Mouse (Mus musculus) lung, embryonic 14.5 days (tissue): Measurements from ENCODE around the gene B830017H08Rik. TPM values are rescaled to one million over a fixed set of nuclear protein-coding genes. Genes with fewer than 3 reads are reported as not detected.

ENCODE experiments used
- ATAC-seq: fragments of 200-750 bp; cut with Nextera tagmentation; 2 replicates; pipeline ENCODE4 v1.8.0; 2017; ENCODE audit warnings: mild to moderate bottlenecking, moderate TSS enrichment, moderate library complexity; ENCODE audit not compliant: insufficient read depth
- DNase-seq: peaks from one replicate; pipeline ENCODE4 v3.0.0-alpha.2; 2015
- H3K27ac ChIP-seq: fragments of 300-500 bp; sonication (generic); 2 replicates; pipeline ENCODE4 v1.5.1; 2014; ENCODE audit warnings: low read depth, mild to moderate bottlenecking, moderate library complexity
- H3K27me3 ChIP-seq: fragments of 300-500 bp; sonication (generic); 2 replicates; pipeline ENCODE4 v1.6.1; 2014; ENCODE audit warnings: low read length, control low read depth; ENCODE audit not compliant: insufficient read depth
- H3K36me3 ChIP-seq: fragments of 300-500 bp; sonication (generic); 2 replicates; pipeline ENCODE4 v1.6.1; 2014; ENCODE audit warnings: control low read depth; ENCODE audit not compliant: insufficient read depth
- H3K4me1 ChIP-seq: fragments of 300-500 bp; sonication (generic); 2 replicates; pipeline ENCODE4 v1.6.1; 2014; ENCODE audit warnings: antibody characterized with exemption, control low read depth; ENCODE audit not compliant: insufficient read depth
- H3K4me2 ChIP-seq: fragments of 300-500 bp; sonication (generic); 2 replicates; pipeline ENCODE4 v1.6.1; 2014; ENCODE audit warnings: mild to moderate bottlenecking
- H3K4me3 ChIP-seq: fragments of 300-500 bp; sonication (generic); 2 replicates; pipeline ENCODE4 v1.5.1; 2014; ENCODE audit warnings: low read depth, low read length
- H3K9ac ChIP-seq: fragments of 300-500 bp; sonication (generic); 2 replicates; pipeline ENCODE4 v1.6.1; 2014
- H3K9me3 ChIP-seq: fragments of 300-500 bp; sonication (generic); 2 replicates; pipeline ENCODE4 v1.6.1; 2016; ENCODE audit warnings: low read depth, low read length, control low read depth
- CTCF ChIP-seq: IDR thresholded peaks from 2 replicates; pipeline ENCODE4 v1.5.1; 2016; ENCODE audit warnings: antibody characterized with exemption, low read depth
- WGBS: fragments of 180-500 bp; shearing (Covaris S2); extraction: QIAGEN DNeasy Blood & Tissue Kit; methylation state at CpG from one replicate; pipeline ENCODE4 v1.1.7; 2014; 5-methylcytosine and 5-hydroxymethylcytosine counted together
- polyA plus RNA-seq: library from polyadenylated mRNA; unstranded; fragments of >200 nt; fragmentation: Nextera tagmentation; extraction: Ambion mirVana; gene quantifications from 2 replicates; pipeline ENCODE4 v1.2.1, GENCODE M21; 2014

Gene B830017H08Rik
- polyA plus RNA-seq, 1 experiment from 2014 or later = 0.18 TPM

- WGBS = 8% methylated on average over 7 of the region's 7 CpGs
- peaks cover 23% of the 10 kb centered on the region for H3K27me3 ChIP-seq
- H3K4me2 ChIP-seq = peak overlapping the region; percentile 21; the same call in 1 of the 2 replicates
- H3K4me1 ChIP-seq = peaks cover 37% of the 10 kb centered on the region
- TF ChIP-seq CTCF = no peak
- no peak overlapping the region for H3K4me3 ChIP-seq
- peaks cover 32% of the 10 kb centered on the region for H3K36me3 ChIP-seq
- no peak overlapping the region for H3K9ac ChIP-seq
- H3K27ac ChIP-seq = peak overlapping the region; percentile 88
- H3K9me3 ChIP-seq = no peaks in the 10 kb centered on the region
- ATAC-seq = peak; percentile 83
- peak; percentile 90 for DNase-seq
Measured at GRCm38 (mm10) chr16:17809711-17810110, 23.2 kb upstream of the B830017H08Rik start.

- peaks cover 6% of the 10 kb centered on the region; the same call in 1 of the 2 replicates for H3K27me3 ChIP-seq
- H3K36me3 ChIP-seq = peaks cover 16% of the 10 kb centered on the region
- WGBS = 4% methylated on average over 5 of the region's 5 CpGs
- peaks cover 25% of the 10 kb centered on the region for H3K4me1 ChIP-seq
- ATAC-seq (no peak), DNase-seq (peak; percentile 87)
- no peak overlapping the region for H3K27ac ChIP-seq
- no peak overlapping the region for H3K4me2 ChIP-seq
- TF ChIP-seq CTCF = peak; percentile 84
- H3K9ac ChIP-seq = no peak overlapping the region
- no peak overlapping the region for H3K4me3 ChIP-seq
- H3K9me3 ChIP-seq = no peaks in the 10 kb centered on the region
Measured at GRCm38 (mm10) chr16:17812120-17812519, 20.8 kb upstream of the B830017H08Rik start.

GRCm38 (mm10) chr16:17813173-17813572 is 19.7 kb upstream of the B830017H08Rik start:
- H3K4me3 ChIP-seq = no peak overlapping the region
- ATAC-seq (no peak), DNase-seq (no peak)
- H3K4me2 ChIP-seq = no peak overlapping the region
- H3K4me1 ChIP-seq = peaks cover 16% of the 10 kb centered on the region
- H3K27me3 ChIP-seq = peaks cover 6% of the 10 kb centered on the region; the same call in 1 of the 2 replicates
- 45% methylated on average over 4 of the region's 4 CpGs for WGBS
- H3K9me3 ChIP-seq = no peaks in the 10 kb centered on the region
- H3K27ac ChIP-seq = no peak overlapping the region
- H3K36me3 ChIP-seq = peaks cover 6% of the 10 kb centered on the region
- no peak overlapping the region for H3K9ac ChIP-seq
- TF ChIP-seq CTCF = no peak

GRCm38 (mm10) chr16:17815411-17816402 is 17.2 kb upstream of the B830017H08Rik start:
- peaks cover 10% of the 10 kb centered on the region; the same call in 1 of the 2 replicates for H3K27me3 ChIP-seq
- H3K9me3 ChIP-seq = no peaks in the 10 kb centered on the region
- no peaks in the 10 kb centered on the region for H3K4me1 ChIP-seq
- DNase-seq (peak; percentile 87), ATAC-seq (peak; percentile 85)
- H3K36me3 ChIP-seq = no peaks in the 10 kb centered on the region
- no peak overlapping the region for H3K27ac ChIP-seq
- peak; percentile 99 for TF ChIP-seq CTCF
- WGBS = 2% methylated on average over 62 of the region's 63 CpGs
- H3K4me2 ChIP-seq = peak overlapping the region; percentile 87
- peak overlapping the region; percentile 44 for H3K4me3 ChIP-seq
- peak overlapping the region; percentile 52 for H3K9ac ChIP-seq

- no peak overlapping the region for H3K27ac ChIP-seq
- H3K36me3 ChIP-seq = no peaks in the 10 kb centered on the region
- peaks cover 10% of the 10 kb centered on the region; the same call in 1 of the 2 replicates for H3K27me3 ChIP-seq
- DNase-seq (no peak), ATAC-seq (no peak)
- no peak for TF ChIP-seq CTCF
- no peak overlapping the region for H3K4me3 ChIP-seq
- no peaks in the 10 kb centered on the region for H3K4me1 ChIP-seq
- H3K9me3 ChIP-seq = no peaks in the 10 kb centered on the region
- no peak overlapping the region for H3K9ac ChIP-seq
- H3K4me2 ChIP-seq = no peak overlapping the region
- WGBS = 84% methylated on average over 8 of the region's 8 CpGs
Measured at GRCm38 (mm10) chr16:17816528-17816927, 16.4 kb upstream of the B830017H08Rik start.

GRCm38 (mm10) chr16:17826500-17826899 is 6.4 kb upstream of the B830017H08Rik start:
- H3K9me3 ChIP-seq = no peaks in the 10 kb centered on the region
- no peak for TF ChIP-seq CTCF
- no peaks in the 10 kb centered on the region for H3K4me1 ChIP-seq
- H3K27me3 ChIP-seq = peaks cover 11% of the 10 kb centered on the region
- H3K27ac ChIP-seq = no peak overlapping the region
- no peak overlapping the region for H3K4me2 ChIP-seq
- no peak overlapping the region for H3K9ac ChIP-seq
- ATAC-seq (no peak), DNase-seq (no peak)
- H3K4me3 ChIP-seq = no peak overlapping the region
- WGBS = 70% methylated on average over 2 of the region's 2 CpGs
- H3K36me3 ChIP-seq = no peaks in the 10 kb centered on the region

- ATAC-seq (no peak), DNase-seq (no peak)
- Histone ChIP-seq H3K4me1 (0 out of 2 replicates have a peak, but pooled peaks cover 3% of the 10 kb centered on the region), H3K27ac (no peak overlapping the region), H3K27me3 (peaks cover 28% of the 10 kb centered on the region), H3K4me3 (no peak overlapping the region), H3K36me3 (no peaks in the 10 kb centered on the region), H3K4me2 (no peak overlapping the region), H3K9me3 (no peaks in the 10 kb centered on the region), H3K9ac (no peak overlapping the region)
- TF ChIP-seq CTCF = no peak
- 73% methylated on average over 2 of the region's 2 CpGs for WGBS
Measured at GRCm38 (mm10) chr16:17828229-17828628, 4.7 kb upstream of the B830017H08Rik start.
